Mouse (Mus musculus): ENCODE measurements at regions not wholly inside any gene's neighbourhood (a gene's known extent, or its start where the extent isn't known, plus 50 kb on each side); places are given as distances from the start of the nearest gene placed in this dataset.

DNA sequence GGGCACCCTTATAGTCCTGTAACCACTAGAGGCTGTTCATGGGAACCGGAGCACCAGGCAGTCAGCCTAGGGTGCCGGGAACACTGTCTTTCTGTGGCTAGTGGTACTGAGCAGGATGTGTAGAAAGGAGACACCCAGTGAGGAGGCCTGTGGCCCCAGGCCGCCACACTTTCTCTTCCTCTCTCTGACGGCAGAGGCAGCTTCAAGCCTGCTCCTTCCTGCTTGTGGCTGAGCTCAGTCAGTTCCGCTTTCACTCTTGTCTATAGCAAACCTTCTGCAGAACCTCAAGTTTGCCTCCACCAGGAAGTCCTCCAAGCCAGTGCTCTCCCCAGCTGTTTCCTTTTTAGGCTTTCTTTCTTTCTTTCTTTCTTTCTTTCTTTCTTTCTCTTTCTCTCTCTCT is 197.2 kb downstream of the Uaca start:
- peak; percentile 98 for ATAC-seq (replicated peaks; ENCODE audit: insufficient number of reproducible peaks, low FRiP score, low TSS enrichment, poor library complexity, severe bottlenecking)

DNA sequence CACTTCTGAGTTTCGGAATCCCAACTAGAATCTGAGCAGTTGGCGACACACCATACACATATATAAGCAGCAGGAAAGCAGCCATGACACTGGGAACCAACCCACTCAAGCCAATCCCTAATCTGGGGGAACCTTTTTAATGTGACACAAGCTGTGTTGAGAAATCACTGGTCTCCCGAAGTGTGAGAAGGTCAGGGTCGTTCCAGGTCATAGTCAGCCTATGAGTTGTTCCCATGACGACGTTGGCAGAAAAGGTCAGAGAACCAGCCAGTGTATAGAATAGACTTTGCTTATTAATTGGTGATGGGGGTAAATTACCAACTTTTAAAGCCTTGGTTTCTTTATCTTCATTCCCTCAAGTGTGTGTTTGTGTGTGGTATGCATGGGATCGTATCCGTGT is 199.3 kb downstream of the Uaca start:
- no peak for ATAC-seq (replicated peaks; ENCODE audit: insufficient number of reproducible peaks, low FRiP score, low TSS enrichment, poor library complexity, severe bottlenecking)

DNA sequence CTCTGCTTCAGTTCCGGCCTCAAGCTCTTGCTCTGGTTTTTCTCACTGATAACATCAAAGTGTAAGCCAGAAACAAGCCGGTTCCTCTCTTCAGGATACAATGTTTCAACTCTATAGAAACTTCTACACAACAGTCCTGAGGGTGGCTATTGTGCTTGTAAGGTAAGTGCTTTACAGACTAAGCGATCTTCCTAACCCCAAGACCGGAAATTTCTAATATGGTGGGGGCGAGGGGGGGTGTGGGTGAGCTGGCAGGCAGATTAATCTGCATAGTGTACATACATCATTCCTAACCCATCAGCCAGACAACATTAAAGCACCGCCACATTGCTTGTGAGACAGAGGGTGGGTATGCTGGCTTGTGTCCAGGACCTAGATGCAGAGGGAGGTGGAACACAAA is 200.8 kb downstream of the Uaca start:
- ATAC-seq (replicated peaks; ENCODE audit: insufficient number of reproducible peaks, low FRiP score, low TSS enrichment, poor library complexity, severe bottlenecking) = no peak

DNA sequence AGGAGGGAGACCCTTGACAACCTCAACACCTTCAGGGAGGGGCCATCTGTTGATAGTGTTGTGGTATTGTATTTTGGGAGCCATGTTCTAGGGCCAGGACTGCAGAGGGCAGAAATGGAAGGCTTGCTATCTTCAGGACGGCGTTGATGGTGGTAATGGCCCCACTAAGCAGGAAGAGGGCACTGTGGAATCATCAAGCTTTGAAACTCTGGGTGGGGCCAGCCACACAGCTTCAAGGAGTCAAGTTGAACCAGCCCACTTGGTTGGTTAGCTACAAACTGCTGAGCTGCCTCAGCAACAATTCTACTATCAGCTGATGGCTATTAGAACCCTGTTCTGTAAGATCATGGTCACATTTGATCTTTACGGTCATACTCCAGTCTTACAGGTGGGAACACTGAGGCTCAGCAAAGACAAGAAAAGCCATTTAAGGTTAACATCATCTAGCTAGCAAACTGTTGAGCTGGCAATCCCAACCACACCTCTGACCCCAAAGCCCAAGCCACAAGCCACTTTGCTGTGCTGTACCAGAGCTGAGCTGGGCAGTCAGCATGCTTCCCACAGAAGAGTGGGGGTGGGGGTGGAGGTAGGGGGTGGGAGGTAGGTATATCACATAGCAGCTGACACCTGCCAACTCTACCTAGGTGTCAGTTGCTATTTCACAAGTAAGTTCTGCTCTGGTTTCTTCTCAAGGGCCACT is 203.9 kb downstream of the Uaca start:
- ATAC-seq (replicated peaks; ENCODE audit: insufficient number of reproducible peaks, low FRiP score, low TSS enrichment, poor library complexity, severe bottlenecking) = peak; percentile 69

DNA sequence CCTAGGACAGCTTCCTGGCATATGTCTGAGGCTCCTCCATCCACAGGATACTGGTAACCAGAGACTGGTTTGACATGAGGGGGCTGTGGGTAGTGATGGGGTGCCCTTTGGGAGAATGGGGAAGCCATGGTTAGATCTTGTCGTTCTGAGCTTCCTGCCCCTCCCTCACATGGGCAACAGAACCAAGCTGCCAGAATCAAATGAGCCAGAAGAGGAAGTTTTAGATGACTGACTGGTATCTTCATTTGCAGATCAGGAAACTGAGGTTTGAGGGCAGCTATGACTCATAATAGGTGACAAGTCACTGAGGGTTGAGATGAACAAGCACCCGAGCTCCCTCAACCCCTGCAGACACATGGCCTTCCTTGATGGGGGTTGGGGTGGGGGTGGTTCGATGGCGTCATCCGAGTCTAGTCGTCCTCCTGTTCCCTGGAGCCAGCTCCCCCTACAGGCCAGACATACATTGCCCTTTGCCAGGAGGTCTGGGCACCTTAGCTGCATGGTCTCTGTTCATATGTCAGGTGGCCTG is 204.7 kb downstream of the Uaca start:
- peak; percentile 86 for ATAC-seq (replicated peaks; ENCODE audit: insufficient number of reproducible peaks, low FRiP score, low TSS enrichment, poor library complexity, severe bottlenecking)

DNA sequence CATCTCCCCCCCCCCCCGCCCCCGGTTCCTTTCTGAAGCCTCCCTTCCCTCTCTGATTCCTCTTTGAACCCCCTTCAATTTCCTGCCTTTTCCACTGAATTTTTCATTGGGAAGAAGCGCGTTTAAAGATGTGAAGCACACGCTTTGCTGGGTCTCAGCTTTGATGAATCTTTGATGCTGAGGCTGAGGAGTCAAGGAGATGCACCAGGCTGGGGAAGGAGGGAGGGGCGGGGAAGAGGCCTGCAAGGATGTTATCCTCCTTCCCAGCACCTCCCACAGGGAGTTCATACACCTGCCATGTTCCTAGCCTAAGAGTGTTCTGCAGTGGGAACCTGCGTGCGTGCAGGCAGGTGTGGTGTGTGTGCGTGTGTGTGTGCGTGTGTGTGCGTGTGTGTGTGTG is 205.9 kb downstream of the Uaca start:
- no peak for ATAC-seq (replicated peaks; ENCODE audit: insufficient number of reproducible peaks, low FRiP score, low TSS enrichment, poor library complexity, severe bottlenecking)

DNA sequence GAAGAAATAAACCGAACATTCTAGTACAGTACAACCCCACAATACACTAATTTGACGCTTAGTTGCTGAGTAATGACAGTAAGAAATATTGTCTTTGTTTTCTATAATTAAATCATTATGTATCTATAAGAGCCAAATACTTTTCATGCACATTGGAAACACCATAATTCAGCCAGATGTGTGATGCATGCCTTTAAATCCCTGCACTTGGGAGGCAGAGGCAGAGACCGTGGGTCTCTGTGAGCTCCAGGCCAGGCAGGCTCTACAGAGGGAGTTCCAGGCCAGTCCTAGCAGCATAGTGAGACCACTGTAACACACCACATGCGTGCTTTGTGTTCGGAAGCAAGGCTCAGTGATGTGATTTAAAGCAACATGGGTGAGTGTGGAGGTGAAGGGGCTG is 208.2 kb downstream of the Uaca start:
- no peak for ATAC-seq (replicated peaks; ENCODE audit: insufficient number of reproducible peaks, low FRiP score, low TSS enrichment, poor library complexity, severe bottlenecking)

DNA sequence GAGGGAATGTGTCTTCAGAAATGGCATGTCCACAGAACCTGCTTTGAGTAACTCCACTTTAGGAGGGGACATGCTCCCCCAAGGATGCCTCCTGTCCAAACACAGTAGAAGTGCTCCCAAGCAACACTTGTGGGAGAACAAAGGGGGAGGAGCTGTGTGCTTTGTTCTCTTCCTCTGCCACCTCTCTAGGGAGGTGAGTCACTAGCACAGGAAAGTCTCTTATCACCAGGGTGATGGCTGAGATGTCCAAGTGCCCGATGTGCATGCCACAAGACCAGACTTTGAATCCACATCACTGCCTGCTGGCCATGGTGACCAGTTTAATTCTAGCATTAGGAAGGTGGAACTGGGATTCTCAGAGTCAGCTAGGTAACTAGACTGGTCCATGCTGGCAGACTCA is 214.1 kb downstream of the Uaca start:
- no peak for ATAC-seq (replicated peaks; ENCODE audit: insufficient number of reproducible peaks, low FRiP score, low TSS enrichment, poor library complexity, severe bottlenecking)

DNA sequence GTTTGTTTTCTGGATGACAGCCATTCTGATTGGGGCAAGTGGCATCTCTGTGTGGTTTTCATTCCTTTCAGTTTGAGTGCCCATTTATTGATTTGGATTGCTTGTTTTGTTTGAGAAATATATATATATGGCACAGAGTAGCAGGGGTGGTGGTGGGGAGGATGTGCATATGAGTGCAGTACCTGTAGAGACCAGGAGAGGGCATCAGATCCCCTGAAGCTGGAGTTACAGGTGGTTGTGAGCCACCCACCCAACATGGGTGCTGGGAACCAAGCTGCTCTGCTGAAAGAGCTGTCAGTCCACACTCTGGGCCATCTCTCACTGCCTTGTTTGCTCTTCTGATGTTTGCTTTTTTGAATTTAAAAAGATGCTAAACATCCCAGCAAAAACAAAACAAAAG is 216.7 kb downstream of the Uaca start:
- ATAC-seq (replicated peaks; ENCODE audit: insufficient number of reproducible peaks, low FRiP score, low TSS enrichment, poor library complexity, severe bottlenecking) = no peak

DNA sequence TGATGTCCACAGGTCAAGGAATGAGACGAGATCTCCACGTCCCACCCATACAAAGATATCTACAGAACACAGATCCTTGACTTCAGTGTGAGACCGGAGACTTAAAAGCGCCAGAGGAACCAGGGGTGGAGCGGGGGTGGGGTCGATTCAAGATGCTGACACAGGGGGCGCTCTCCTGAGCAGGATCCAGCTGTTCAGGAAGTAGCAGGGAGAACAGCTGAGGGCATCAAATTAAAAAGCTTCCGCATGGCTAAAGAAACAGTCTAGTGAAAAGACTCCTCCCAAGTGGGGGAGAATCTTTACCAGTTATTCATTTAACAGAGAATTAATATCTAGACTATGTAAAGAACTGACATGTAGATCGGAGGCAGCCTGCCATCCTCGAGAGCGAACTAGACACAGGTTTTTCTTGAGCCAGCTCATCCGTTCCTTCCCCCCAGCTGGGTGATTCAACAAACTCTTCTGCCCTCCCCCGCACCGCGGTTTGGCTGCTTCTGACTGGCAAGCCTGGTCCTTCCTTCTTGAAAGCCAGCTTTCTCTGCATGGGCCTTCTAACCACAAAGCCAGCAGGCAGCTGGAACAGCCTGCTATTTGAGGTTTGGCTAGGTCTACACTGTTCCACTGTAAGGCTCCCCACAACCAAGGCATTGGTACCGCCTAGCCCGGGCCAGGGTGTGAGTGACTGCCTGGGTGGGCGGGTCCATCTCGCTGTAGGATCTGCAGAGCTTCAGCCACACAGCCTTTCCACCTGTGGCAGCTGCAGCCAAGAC is 218.6 kb downstream of the Uaca start:
- ATAC-seq (replicated peaks; ENCODE audit: insufficient number of reproducible peaks, low FRiP score, low TSS enrichment, poor library complexity, severe bottlenecking) = peak; percentile 79

DNA sequence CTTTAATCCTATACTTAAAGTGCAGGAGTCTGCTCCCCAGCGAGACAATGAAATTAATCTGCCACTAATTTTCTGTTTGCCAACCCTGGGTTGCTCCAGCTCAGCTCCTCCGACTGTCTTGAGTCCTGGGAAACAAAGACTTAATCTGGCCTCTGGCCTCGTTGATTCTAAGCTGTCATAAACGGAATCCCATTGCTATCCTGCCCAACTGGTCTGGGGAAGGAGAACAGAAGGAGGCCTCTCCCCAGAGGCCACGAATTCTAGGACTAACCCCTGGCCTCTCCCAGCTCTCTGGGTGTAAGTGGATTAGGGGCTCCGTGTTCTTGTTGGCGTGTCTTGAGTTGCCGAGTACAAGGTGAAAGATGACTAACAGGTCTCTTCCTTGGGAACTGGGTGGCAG is 219.8 kb downstream of the Uaca start:
- no peak for ATAC-seq (replicated peaks; ENCODE audit: insufficient number of reproducible peaks, low FRiP score, low TSS enrichment, poor library complexity, severe bottlenecking)

DNA sequence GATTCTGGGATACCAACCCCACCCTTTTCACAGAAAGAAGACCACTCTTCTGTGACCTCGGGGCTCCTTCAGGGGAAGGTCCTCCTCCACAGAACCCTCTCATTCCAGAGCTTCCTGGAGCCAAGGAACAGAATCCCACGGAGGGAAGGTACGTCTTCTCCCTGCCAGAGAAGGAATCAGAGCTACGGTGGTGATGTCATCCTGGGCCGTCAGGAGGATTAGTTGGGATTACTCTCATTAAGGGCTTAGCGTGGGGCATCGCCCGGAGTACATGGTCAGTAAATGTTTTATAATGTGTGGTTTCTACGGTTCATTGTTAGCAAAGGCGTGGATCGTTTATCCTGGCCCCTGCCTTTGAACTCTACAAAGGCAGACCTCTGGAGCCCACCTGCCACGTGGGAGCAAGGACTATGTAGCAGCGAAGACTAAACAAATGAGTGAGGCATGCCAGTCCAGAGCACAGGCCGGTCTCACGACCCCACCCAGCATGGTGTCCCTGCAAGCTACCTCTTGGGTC is 221.1 kb downstream of the Uaca start:
- ATAC-seq (replicated peaks; ENCODE audit: insufficient number of reproducible peaks, low FRiP score, low TSS enrichment, poor library complexity, severe bottlenecking) = no peak

DNA sequence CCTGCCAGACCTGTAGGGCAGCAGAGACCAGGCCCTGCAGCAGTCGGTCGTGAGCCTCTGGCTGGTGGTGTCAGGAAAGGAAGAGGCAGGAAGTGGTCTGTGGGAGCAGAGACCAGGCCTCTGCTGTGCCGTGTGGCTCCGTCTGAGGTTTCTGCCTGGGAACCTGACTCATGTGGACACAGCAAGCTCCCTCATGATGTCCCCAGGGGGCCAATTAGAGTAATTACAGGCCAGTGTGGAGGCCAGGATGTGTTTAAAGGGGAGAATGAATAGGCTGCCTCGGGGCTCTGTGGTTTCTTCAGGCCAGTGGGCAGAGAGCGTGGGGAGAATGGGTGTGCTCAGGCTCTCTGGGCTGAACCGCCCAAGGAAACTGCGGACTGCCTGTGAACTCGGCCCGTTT is 222.3 kb downstream of the Uaca start:
- peak; percentile 32 for ATAC-seq (replicated peaks; ENCODE audit: insufficient number of reproducible peaks, low FRiP score, low TSS enrichment, poor library complexity, severe bottlenecking)

DNA sequence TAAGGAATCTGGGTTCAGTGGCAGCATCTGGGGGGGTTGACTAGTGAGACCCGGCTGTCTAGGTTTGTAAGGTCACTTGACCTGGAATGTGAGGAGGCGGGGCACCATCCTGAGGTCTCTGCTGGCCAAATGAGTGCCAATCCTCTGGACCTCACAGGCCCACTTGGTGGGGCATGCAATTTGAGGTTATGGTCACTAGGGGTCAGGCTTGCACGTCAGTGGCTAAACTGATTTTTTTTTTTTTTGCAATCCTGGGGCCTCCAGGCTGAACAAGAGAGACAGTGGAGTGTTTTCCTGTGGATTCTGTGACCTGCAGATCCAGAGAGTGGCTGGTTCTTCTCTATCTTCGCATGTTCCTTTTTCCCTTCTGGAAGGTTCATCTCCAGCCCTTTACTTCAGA is 225.6 kb downstream of the Uaca start:
- no peak for ATAC-seq (replicated peaks; ENCODE audit: insufficient number of reproducible peaks, low FRiP score, low TSS enrichment, poor library complexity, severe bottlenecking)

DNA sequence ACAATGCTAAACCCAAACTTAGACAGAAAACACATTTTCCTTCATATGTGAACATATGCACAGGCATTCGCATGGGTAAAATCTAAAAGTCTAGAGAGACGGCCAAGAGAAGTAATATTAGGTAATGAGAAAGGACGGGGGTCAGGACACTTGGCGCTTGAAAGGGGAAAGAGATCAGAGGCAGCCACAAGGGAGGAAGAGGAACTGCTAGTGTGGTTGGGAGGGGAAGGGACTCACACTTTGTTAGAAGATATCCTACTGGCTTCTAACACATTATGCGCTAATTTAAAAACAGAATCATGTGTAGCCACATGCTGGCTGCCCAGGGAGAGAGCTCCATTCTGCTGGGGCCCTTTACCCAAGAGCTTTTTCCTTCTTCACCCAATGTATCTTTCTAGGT is 227.5 kb downstream of the Uaca start:
- ATAC-seq (replicated peaks; ENCODE audit: insufficient number of reproducible peaks, low FRiP score, low TSS enrichment, poor library complexity, severe bottlenecking) = peak; percentile 59

DNA sequence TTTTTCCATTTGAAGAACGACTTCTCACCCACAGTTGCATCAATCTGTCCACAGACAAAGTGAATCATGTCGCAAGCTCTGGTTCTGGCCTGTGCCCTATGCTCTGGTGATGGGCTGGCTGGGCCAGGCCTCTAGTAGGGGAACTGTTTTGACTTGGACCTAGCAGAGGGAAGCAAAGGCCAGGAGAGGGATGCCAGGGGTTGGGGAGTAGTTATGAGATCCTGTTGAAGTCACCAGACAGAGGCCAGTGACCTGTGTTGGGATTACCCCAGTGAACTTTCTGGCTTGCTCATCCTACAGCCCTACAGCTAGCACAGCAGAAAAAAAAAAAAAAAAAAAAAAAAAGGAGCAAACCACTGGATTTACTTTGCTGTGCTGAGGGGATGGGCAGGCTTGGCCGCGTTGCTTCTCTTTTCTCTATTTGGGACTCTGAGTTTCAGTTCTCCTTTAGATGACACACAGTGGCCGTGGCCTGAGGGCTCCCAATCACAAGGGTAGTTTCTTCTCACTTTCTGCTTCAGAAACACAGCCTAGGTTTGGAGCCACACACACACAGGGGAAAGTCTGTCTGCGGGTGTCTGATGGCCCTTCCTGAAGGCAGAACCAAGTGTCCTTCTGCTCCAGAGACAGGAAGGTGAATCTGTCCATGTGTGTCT is 228.2 kb downstream of the Uaca start:
- ATAC-seq (replicated peaks; ENCODE audit: insufficient number of reproducible peaks, low FRiP score, low TSS enrichment, poor library complexity, severe bottlenecking) = peak; percentile 59

DNA sequence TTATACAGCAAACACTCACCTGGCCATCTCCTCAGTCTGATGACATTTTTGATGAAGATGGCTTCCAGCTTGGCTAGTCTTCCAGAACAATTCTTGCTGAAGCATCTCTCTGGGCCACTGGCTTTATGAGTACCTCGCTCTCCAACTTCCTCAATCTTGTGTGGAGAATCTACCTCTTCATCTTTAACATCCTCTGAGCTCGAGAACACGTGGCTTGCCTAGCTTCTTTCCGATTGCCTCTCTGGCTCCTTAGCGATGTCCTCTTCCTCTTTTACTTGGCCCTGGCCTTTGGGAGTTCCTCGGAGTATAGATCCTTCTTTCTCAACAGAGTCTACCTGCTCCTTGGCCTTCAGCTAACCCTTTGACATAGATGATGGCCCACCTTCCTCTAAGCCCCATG is 231.0 kb downstream of the Uaca start:
- peak; percentile 45 for ATAC-seq (replicated peaks; ENCODE audit: insufficient number of reproducible peaks, low FRiP score, low TSS enrichment, poor library complexity, severe bottlenecking)

DNA sequence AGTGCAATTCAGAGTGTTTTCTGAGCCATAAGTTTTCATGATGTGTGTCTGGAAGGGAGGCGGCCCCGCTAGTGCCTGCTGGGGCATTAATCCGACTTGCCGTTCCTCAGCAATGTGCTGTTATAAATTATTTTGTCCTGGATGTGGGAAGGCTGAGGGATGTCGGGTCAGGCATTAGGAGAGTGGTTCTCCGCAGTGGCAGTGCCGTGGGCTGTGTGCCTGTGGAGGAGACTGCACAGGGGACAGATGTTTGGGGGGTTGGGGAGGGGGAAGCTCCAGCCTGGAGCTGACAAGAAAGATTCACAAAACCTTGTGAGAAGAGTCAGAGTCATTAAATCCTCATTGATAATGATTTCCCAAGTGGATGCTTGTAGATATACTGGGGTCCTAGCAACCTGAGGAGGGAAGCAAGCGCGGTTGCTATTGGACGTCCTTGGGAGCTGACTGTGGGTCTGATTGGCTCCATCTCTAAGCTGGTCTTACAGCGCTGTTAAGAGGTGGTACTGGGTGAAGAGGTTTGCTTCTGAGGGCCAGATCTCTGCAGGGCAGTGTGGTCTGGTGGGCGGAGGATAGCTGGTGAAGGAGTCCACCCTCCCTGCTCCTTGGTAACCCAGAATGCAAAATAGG is 234.5 kb downstream of the Uaca start:
- no peak; the same call in 1 of the 2 replicates for ATAC-seq (replicated peaks; ENCODE audit: insufficient number of reproducible peaks, low FRiP score, low TSS enrichment, poor library complexity, severe bottlenecking)

Data from monocyte, adult 5-6 weeks (primary cell).